Mouse (Mus musculus) liver, embryonic 16.5 days (tissue): Measurements from ENCODE around the gene Rtp3. TPM values are rescaled to one million over a fixed set of nuclear protein-coding genes. Genes with fewer than 3 reads are reported as not detected.

Experiments used
- ATAC-seq: fragments of 200-750 bp; cut with Nextera tagmentation; 2 replicates; pipeline ENCODE4 v1.8.0; 2017; ENCODE audit warnings: low read depth, mild to moderate bottlenecking, moderate number of reproducible peaks, moderate library complexity
- H3K27ac ChIP-seq: fragments of 300-500 bp; sonication (generic); 2 replicates; pipeline ENCODE4 v1.5.1; 2014; ENCODE audit warnings: mild to moderate bottlenecking, low read length
- H3K27me3 ChIP-seq: fragments of 300-500 bp; sonication (generic); 2 replicates; pipeline ENCODE4 v1.6.1; 2014; ENCODE audit warnings: low read depth, low read length, mixed read lengths; ENCODE audit not compliant: control insufficient read depth, insufficient read depth
- H3K36me3 ChIP-seq: fragments of 300-500 bp; sonication (generic); 2 replicates; pipeline ENCODE4 v1.6.1; 2014; ENCODE audit warnings: mild to moderate bottlenecking; ENCODE audit not compliant: control insufficient read depth, insufficient read depth
- H3K4me1 ChIP-seq: fragments of 300-500 bp; sonication (generic); 2 replicates; pipeline ENCODE4 v1.6.1; 2014; ENCODE audit warnings: low read depth, low read length, mixed read lengths; ENCODE audit not compliant: control insufficient read depth
- H3K4me2 ChIP-seq: fragments of 300-500 bp; sonication (generic); 2 replicates; pipeline ENCODE4 v1.6.1; 2014; ENCODE audit warnings: low read depth, low read length, mixed read lengths
- H3K4me3 ChIP-seq: fragments of 300-500 bp; sonication (generic); 2 replicates; pipeline ENCODE4 v1.5.1; 2014; ENCODE audit warnings: low read depth, mild to moderate bottlenecking, low read length
- H3K9ac ChIP-seq: fragments of 300-500 bp; sonication (generic); 2 replicates; pipeline ENCODE4 v1.6.1; 2014; ENCODE audit warnings: low read depth, low read length
- H3K9me3 ChIP-seq: fragments of 300-500 bp; sonication (generic); replicated peaks from 2 replicates; pipeline ENCODE4 v1.6.1; 2016; ENCODE audit warnings: low read length; ENCODE audit not compliant: control insufficient read depth
- WGBS: fragments of 180-500 bp; shearing (Covaris S2); extraction: QIAGEN DNeasy Blood & Tissue Kit; methylation state at CpG from one replicate; pipeline ENCODE4 v1.1.7; 2014; ENCODE audit not compliant: insufficient replicate concordance; 5-methylcytosine and 5-hydroxymethylcytosine counted together
- polyA plus RNA-seq: library from polyadenylated mRNA; unstranded; fragments of >200 nt; fragmentation: Nextera tagmentation; extraction: Ambion mirVana; gene quantifications from 2 replicates; pipeline ENCODE4 v1.2.1, GENCODE M21; 2015

The Rtp3 gene
- polyA plus RNA-seq, 1 experiment from 2014 or later, result 18.1 TPM

GRCm38 (mm10) chr9:110953550-110954461 lies 36.6 kb downstream of the Rtp3 start:
- H3K4me2 ChIP-seq, result peak overlapping the region; percentile 66
- H3K36me3 ChIP-seq, result no peaks in the 10 kb centered on the region
- H3K9me3 ChIP-seq, result no peaks in the 10 kb centered on the region
- peak overlapping the region; percentile 53 for H3K4me3 ChIP-seq
- WGBS, result 2% methylated on average over 44 of the region's 44 CpGs
- peak overlapping the region; percentile 29; the same call in 1 of the 2 replicates for H3K9ac ChIP-seq
- H3K4me1 ChIP-seq, result no peaks in the 10 kb centered on the region
- peak; percentile 39 for ATAC-seq
- no peak overlapping the region for H3K27ac ChIP-seq
- H3K27me3 ChIP-seq, result no peaks in the 10 kb centered on the region

- Histone ChIP-seq H3K9ac (no peak overlapping the region; the same call in 1 of the 2 replicates), H3K4me3 (peak overlapping the region; percentile 53)
Observed at GRCm38 (mm10) chr9:110952931-110953549, 37.3 kb downstream of the Rtp3 start.

GRCm38 (mm10) chr9:110952398-110952797 lies 38.0 kb downstream of the Rtp3 start:
- no peak overlapping the region for H3K9ac ChIP-seq
- no peak for ATAC-seq
- no peak overlapping the region for H3K27ac ChIP-seq
- H3K4me1 ChIP-seq, result no peaks in the 10 kb centered on the region
- no peaks in the 10 kb centered on the region for H3K9me3 ChIP-seq
- no peaks in the 10 kb centered on the region for H3K36me3 ChIP-seq
- H3K4me3 ChIP-seq, result no peak overlapping the region
- no peak overlapping the region for H3K4me2 ChIP-seq
- 35% methylated on average over 6 of the region's 6 CpGs for WGBS
- peaks cover 2% of the 10 kb centered on the region; the same call in 1 of the 2 replicates for H3K27me3 ChIP-seq

More at GRCm38 (mm10) chr9:110952931-110953549, 37.3 kb downstream of the Rtp3 start:
- 34% methylated on average over 5 of the region's 5 CpGs for WGBS
- Histone ChIP-seq H3K36me3 (no peaks in the 10 kb centered on the region), H3K4me2 (peak overlapping the region; percentile 66), H3K27me3 (no peaks in the 10 kb centered on the region), H3K9me3 (no peaks in the 10 kb centered on the region), H3K4me1 (no peaks in the 10 kb centered on the region), H3K27ac (no peak overlapping the region)
- no peak for ATAC-seq

GRCm38 (mm10) chr9:110951866-110952265 lies 38.5 kb downstream of the Rtp3 start:
- 61% methylated on average over 13 of the region's 13 CpGs for WGBS
- Histone ChIP-seq H3K36me3 (no peaks in the 10 kb centered on the region), H3K9me3 (no peaks in the 10 kb centered on the region), H3K27me3 (peaks cover 6% of the 10 kb centered on the region), H3K9ac (no peak overlapping the region), H3K4me3 (no peak overlapping the region), H3K4me1 (no peaks in the 10 kb centered on the region), H3K4me2 (no peak overlapping the region), H3K27ac (no peak overlapping the region)
- no peak for ATAC-seq

- H3K27ac ChIP-seq, result no peak within 1 kb of the TSS
- no peaks in the 10 kb centered on the region for H3K9me3 ChIP-seq
- 50% methylated on average over 11 of the region's 11 CpGs for WGBS
- no peak within 1 kb of the TSS for H3K4me2 ChIP-seq
- H3K27me3 ChIP-seq, result peaks cover 11% of the 10 kb centered on the region
- H3K4me3 ChIP-seq, result no peak within 1 kb of the TSS
- H3K36me3 ChIP-seq, result no peaks in the 10 kb centered on the region
- no peaks in the 10 kb centered on the region for H3K4me1 ChIP-seq
- no peak for ATAC-seq
- H3K9ac ChIP-seq, result no peak within 1 kb of the TSS
Observed at GRCm38 (mm10) chr9:110951397-110951796, 39.0 kb downstream of the Rtp3 start, which contains the start of gene Lrrc2. Gene Lrrc2, plus strand, starts transcription at chr9:110951545.

GRCm38 (mm10) chr9:110950109-110950508 lies 40.3 kb downstream of the Rtp3 start:
- ATAC-seq, result no peak
- Histone ChIP-seq H3K9me3 (no peaks in the 10 kb centered on the region), H3K4me2 (no peak overlapping the region), H3K9ac (no peak overlapping the region), H3K27ac (no peak overlapping the region), H3K27me3 (peaks cover 21% of the 10 kb centered on the region), H3K4me3 (no peak overlapping the region), H3K36me3 (no peaks in the 10 kb centered on the region), H3K4me1 (no peaks in the 10 kb centered on the region)
- WGBS, result 77% methylated on average over 3 of the region's 3 CpGs

- Histone ChIP-seq H3K4me2 (no peak overlapping the region), H3K4me1 (no peaks in the 10 kb centered on the region), H3K9ac (no peak overlapping the region), H3K4me3 (no peak overlapping the region), H3K27me3 (peaks cover 28% of the 10 kb centered on the region), H3K27ac (no peak overlapping the region), H3K36me3 (no peaks in the 10 kb centered on the region), H3K9me3 (no peaks in the 10 kb centered on the region)
- no peak for ATAC-seq
- WGBS, result 49% methylated on average over 8 of the region's 8 CpGs
Observed at GRCm38 (mm10) chr9:110948813-110949310, 41.5 kb downstream of the Rtp3 start.

GRCm38 (mm10) chr9:110947900-110948299 lies 42.5 kb downstream of the Rtp3 start:
- WGBS, result 57% methylated on average over 6 of the region's 6 CpGs
- no peaks in the 10 kb centered on the region for H3K9me3 ChIP-seq
- no peaks in the 10 kb centered on the region for H3K4me1 ChIP-seq
- H3K4me3 ChIP-seq, result no peak overlapping the region
- peaks cover 28% of the 10 kb centered on the region for H3K27me3 ChIP-seq
- H3K9ac ChIP-seq, result no peak overlapping the region
- ATAC-seq, result no peak
- H3K36me3 ChIP-seq, result no peaks in the 10 kb centered on the region
- no peak overlapping the region for H3K27ac ChIP-seq
- no peak overlapping the region for H3K4me2 ChIP-seq

- Histone ChIP-seq H3K4me2 (no peak overlapping the region), H3K4me3 (no peak overlapping the region), H3K4me1 (no peaks in the 10 kb centered on the region), H3K27me3 (peaks cover 28% of the 10 kb centered on the region), H3K27ac (no peak overlapping the region), H3K9me3 (no peaks in the 10 kb centered on the region), H3K9ac (no peak overlapping the region), H3K36me3 (no peaks in the 10 kb centered on the region)
- no peak for ATAC-seq
- WGBS, result 30% methylated on average over 6 of the region's 6 CpGs
Observed at GRCm38 (mm10) chr9:110947261-110947661, 43.1 kb downstream of the Rtp3 start.
